Mouse (Mus musculus) adrenal gland, adult 2 months (tissue): ENCODE measurements around the gene Elfn2. TPM values are rescaled to one million over a fixed set of nuclear protein-coding genes. Genes with fewer than 3 reads are reported as not detected.

Source experiments
- DNase-seq: peaks from one replicate; pipeline ENCODE4 v3.0.0; 2021
- polyA plus RNA-seq: library from polyadenylated mRNA; depleted of rRNA; stranded (reverse); fragments of >200 nt; gene quantifications from 2 replicates; pipeline ENCODE4 v1.2.3, GENCODE M21; 2012
- total RNA-seq, 2 experiments: library from RNA; stranded (reverse); gene quantifications; 2 replicates each; pipeline ENCODE4 v1.2.3; 2021

Gene Elfn2
- total and polyA plus RNA-seq, 3 experiments: 2.3 to 3.6 (median 3.2) TPM

DNA sequence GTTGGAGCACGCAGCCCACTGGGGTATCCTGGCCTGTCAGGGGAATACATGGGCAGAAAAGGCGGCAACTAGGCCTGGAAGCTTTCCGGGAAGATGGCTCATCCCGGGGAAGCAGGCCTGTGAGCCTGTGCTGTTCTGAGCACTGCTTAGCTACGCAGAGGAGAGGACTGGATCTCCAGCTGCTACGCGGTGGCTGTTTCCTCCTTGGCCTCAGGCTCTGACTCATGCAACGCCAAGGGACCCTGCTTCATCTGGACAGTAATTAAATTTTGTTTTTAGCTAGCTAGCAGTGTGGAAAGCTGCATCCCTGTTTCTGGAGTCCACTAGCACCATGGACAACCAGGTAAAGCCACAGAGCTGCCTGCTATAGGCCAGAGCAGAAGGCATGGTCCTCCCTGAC is 36.8 kb downstream of the Elfn2 start:
- no peak for DNase-seq

DNA sequence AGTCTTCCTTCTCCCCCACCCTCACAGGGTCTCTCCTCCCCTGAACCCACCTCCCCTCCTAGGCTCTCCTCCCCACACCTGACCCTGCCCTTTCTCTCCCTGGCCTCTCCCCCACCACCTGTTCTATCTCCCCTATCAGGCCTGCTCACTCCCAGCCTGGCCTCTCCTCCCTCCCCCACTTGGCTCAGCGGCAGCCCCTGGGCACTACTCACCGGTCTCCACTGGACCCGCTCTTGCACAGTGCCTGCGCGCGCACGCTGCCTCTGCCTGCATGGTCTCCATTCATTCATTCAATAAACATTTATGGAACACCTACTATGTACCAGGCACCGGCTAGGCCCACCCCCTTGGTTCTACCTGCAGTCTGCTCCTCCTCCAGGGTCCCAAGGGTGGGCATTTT is 37.3 kb downstream of the Elfn2 start:
- no peak for DNase-seq

DNA sequence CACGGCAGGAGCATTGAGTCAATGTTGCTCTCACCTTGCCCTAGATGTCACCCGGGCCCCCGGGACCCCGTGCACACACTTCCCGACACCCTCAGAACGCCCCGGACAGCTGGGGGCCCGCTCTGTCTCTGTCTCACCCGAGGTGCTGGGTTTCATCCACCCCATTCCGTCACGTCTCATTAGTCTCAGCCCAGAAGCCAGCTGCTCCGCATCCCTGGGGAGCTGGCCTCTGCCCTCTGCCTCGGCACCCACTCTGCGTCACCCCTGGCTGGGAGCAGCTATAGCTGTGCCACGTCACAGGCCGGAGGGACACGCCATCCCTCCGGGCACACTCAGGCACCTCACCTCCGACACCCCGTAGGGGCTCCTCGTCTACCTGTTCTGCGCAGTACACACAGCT is 38.3 kb downstream of the Elfn2 start:
- DNase-seq: no peak

DNA sequence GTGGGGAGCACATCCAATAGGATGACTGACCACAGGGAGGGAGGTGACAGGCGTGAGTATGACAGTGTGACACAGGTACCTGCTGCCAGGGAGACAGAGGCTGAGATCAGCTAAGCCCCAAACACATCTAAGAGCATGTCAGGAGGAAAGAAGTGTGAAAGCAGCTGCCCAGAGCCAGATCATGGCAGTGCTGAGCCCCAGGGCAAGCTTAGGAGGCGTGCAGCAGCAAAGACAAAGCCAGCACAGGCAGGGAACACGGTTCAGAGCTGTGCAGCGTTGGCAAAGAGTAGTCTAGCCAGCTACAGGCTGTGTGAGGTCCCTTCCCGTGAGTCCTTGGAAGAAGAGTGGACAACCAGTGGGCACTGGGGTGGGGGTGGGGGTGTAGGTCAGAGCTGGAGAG is 40.9 kb downstream of the Elfn2 start:
- no peak for DNase-seq

DNA sequence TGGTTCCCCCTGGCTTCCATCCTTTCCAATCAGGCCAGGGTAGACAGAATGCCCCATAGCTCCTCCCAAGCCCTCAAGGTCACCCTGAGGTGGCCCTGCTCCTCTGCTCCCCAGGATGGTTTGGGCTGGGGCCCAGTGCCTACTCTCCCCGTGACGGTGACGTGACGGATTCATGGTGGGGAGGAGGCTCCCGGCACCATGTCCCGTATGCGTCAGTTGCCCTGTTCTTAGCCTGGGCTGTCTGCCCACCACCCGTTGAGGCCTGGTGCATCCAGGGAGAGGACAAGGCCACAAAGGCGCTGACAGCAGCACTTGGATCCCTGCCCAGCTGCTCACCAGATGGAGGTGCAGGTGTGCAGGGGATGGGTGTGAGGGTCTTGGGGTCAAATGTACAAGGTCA is 41.6 kb downstream of the Elfn2 start:
- DNase-seq: peak; percentile 90

DNA sequence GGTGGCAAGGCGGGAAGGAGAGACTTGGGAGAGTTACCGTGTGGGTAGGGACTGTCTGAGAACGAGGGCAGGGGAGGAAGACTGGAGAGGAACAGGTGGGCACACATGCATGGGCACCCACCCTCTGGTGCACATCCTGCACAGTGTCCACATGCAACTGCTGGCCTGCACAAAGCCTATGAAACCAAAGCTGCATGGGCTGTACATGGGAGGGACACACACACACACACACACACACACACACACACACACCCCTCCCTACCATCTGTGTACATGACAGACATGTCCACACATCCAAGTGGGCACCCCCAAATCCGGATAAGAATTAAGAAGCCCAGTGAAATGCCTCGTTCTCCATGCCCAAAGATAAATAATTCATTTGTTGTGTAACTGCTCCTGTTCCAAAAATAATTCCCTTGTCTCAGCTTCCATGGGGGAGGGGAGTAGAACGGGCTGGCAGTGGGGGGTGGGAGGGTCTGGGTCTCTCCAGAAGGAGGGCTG is 43.6 kb downstream of the Elfn2 start:
- DNase-seq: no peak

DNA sequence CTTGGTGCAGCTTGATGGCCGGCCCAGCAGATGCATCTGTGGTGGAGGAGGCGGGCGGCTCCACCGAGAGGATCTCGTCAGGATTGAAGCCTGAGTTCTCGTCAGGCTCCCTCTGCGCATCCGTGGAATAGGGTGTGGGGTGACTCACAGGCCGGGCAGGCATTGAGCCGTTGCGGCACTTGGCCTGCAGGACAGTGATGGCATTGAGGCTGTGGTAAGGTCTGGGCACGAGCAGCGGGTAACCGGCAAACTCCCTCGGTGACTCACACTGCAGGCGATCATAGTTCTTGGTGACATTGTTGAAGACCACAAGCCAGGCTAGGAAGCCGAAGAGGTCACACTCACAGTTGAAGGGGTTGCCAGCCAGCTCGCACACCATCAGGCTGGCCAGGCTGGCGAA is 45.1 kb downstream of the Elfn2 start:
- DNase-seq: peak; percentile 91

DNA sequence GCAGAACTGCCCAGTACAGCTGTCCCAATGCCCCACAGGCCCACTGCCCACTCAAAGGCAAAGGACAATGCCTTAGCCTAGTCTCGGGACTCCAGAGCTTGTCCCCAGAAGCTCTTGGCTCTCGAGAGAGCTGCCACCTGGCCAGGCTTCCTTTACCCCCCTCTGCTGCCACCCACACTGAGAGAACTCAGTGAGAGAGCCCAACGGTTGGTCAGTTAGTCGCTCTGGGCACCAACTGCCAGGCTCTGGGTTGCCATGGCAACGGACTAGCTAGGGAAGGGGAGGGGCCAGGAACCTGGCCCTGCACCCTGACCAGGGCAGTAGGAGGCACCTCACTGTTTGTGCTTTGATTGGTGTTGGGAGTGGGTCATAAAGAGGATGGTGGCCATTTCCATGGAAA is 48.2 kb downstream of the Elfn2 start:
- DNase-seq: peak; percentile 54

DNA sequence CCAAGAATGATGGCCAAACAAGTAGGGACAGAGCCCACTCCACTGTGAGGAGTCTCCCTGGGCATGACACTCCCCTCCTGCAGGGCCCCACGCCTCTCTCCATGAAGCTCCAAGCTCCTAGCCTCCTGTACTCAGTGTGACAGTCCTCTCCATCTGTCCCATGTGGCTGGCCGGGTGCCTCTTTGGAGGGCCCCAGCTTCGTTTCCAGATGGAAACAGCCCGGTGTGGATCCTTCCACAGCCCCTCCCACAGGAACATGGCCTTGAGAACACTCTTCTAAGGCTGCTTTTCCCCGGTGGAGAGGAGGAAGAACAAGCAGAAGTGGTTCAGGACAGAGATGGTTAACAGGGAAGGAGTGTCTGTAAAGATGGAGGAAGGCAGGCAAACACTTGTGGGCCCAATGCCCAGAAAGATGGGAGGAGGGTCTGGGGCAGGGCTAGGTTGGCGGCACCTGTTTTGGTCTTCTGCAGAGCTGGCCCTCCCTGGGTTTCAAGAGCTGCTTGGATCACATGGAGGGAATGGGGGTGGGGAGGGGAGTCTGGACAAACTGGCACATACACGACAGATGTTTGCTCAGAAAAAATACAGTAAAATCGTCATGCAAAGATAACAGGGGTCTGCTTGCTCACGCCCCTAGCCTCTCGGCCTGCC is 49.2 kb downstream of the Elfn2 start:
- no peak for DNase-seq

DNA sequence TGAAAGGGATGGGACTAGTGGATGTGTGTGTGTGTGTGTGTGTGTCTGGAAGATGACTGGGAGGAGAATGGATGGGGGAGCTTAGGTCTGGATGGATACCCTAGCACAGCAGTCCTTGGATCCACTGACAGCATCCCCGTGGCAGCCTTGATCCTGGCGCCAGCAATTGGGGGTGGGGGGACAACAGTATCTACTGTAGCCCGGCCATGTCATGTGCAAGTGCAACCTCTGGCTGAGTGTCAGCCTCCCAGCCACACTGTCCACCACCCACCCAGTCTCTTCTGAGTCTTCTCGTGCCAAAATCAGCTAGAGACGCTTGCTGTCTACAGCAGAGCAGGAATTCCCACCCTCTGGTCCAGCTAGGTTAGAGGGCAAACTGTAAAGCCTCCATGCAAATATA is 54.3 kb downstream of the Elfn2 start:
- DNase-seq: no peak

DNA sequence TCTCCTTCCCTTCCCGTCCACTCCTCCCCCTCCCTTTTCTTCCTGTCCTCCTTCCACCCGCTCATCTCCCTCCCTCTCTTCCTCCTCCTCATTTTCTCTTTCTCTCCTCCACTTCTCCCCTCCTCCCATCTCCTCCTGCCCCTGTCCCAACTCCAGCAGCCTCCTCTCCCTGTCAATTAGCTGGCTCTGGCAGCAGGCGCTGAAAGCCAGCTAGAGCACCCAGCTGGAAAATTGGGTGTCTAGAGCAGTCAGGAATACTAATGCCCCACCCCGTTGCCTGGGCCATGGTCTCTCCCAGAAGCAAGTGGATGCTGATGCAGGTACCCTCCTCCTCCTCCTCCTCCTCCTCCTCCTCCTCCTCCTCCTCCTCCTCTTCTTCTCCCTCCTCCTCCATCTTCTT is 67.4 kb downstream of the Elfn2 start:
- no peak for DNase-seq

DNA sequence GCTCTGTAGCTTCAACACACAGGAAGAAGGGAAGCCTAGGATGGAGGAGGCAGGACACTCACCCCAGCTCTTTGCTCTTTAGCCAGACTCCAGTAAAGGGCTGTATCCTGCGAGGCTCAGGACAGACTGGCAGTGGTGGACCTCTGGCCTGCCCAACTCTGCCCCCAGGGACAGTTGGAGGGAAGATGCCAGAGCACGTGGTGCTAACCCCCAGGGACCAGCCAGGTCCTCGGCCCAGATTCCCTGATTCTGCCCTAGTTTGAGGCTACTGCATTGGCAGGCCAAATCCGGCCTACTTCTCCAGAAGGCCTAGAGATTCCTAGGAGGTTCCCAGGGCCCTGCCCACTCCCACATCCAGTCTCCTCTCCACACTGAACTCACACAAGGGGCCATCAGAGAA is 70.8 kb downstream of the Elfn2 start:
- peak; percentile 43 for DNase-seq

DNA sequence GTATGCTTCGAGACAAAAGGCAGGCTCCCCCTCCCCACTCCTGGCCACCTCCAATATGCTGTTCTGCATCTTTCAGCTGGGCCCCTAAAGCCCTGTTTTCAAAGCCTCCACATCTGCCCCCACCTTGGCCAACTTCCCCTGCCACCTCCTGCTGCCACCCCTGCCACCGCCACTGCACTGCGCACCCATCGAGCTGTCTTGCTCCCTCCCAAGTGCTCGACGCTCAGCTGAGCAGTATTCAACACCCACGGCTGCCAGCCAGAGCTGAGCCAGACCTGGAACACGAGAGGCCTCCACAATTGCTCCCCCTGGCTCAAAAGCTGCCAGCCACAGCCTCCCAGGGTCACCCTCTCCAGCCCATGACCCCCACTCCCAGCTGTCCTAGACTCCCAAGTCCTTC is 74.0 kb downstream of the Elfn2 start:
- DNase-seq: no peak

DNA sequence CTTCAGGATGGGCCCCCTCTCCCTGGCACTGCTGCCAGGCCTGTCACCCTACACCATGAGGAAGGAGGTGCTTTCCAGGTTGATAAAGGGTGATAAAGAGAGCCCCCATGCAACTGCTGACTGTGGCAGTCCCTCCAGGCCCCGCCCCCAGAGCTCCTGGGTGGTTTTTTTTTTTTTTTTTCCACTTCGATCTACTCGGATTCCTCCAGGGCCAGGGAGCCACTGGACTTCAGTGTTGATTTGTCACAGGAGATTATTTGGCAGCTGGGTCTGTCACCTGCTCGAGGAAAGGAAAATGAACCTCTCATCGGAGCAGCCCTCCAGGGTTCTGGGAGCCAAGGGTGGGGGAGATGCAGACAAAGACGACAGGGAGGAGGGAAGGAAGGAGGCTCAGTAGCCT is 74.9 kb downstream of the Elfn2 start:
- DNase-seq: no peak

DNA sequence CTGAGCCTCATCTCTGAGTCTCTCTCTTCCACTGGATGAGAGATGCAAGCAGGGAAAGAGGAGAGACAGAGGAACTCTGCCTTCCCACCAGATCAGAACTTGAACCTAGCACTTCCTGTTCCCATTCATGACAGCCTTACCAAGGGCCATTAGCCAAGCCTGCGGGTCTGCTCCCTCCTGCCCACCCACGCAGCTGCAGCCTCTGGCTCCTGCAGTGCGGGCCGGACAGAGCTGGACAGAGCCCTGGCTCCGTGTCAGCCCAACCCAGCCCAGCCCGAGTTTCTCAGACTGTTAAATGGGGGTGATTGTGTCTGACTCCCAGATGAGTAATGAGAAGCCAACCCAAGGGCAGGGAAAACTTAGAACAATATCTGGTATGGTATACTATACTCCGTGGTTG is 83.3 kb downstream of the Elfn2 start:
- DNase-seq: peak; percentile 23

DNA sequence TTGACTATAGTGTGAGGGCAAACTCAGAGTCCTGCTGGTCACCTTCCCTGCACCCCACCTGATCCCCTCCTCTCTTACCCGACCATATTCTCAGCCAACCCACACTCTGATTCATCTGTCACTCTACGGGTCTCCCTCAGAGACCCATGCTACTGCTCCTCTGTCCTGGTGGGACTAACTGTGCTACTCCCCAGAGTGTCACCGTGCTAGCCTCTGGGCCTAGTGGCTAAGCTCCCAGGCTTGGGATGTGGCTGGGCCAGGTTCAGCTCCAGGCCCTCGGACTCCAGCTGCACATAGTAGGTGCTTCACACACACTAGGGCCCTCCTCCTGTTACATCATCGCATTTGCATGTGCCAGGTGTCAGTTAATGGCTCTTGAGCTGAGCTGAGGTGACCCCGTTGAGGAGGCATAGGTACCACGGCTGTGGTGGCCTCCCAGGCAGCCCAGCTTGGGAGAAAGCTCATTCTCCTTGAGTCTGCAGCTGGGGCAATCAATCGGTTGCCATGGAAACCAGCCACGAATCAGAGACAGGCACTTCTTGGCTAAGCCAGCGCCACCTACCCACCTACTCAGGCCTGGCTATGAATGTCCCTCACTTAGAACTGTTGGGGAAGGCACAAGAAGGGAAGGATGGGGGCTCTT is 84.4 kb downstream of the Elfn2 start:
- no peak for DNase-seq

DNA sequence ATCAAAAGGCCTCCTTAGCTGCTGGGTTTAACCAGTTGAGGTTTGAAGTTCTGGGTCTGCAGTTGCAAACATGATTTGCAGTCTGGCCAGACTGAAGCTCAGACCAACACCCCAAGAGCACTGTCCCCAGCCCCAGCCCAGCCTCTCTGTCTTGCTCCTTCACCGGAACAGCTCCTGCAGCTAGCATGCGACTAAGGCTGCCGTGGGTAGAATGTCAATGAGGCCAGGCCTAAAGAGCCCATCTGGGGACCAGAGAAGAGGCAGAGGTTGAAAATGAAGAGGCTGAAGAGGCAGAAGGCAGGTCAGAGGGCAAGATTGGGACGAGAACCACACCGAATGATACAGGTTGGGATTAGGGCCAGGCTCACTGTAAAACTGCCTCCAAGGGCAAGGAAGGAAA is 85.2 kb downstream of the Elfn2 start:
- no peak for DNase-seq

DNA sequence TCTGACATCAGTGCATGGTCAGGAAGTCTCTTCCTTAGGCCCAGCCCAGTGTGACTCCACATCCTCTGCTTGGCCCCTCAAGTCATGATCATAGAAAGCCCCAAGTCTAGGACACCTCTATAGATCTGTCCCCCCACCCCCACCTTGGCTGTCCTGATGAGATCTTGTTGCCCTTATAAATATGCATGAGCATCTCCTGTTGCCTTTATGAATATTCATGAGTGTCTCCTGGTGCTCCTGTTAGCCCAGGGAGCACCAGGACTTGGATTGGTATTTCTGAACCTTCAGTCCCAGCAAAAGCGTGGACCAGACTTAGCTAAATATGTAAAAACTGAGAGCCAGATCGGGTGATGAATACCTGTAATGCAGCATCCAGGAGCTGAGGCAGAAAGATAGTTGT is 86.2 kb downstream of the Elfn2 start:
- DNase-seq: no peak

DNA sequence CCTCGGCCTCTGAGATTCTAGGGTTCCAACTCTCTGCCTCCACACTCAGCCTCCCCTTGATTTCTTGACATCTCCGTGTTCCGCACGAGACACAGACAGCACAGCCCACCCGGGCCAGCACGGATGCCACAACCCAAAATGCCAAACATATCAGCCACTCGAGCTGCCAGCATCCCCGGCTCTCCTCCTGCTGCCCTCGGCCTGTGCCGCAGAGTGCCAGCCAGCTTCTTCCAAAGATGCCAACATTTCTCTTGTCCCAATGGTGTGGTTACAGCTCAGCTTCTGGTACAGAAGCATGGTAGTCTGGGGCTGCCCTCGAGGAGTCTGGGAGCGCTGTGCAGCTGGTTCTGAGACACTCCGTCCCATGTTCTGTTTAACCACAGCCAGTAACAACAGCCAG is 92.3 kb downstream of the Elfn2 start:
- DNase-seq: no peak

DNA sequence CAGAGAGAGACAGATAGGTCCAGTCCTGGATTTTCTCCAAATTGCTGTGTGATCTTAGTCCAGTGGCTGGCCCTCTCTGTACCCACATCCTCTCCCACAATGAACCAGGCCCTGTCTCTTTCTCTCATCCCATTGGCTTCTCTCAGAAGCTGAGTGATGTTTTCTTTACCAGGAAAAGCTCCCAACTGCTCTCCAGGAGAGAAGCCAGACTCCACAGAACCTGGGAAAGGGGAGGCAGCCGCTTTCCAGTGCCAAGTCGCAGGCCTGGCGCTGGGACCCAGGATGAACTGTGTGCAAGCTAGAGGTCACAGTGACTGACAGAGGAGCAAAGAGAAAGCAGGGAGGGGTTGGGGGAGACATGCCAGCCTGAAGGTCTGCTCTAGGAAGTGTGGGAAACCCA is 93.6 kb downstream of the Elfn2 start:
- no peak for DNase-seq

DNA sequence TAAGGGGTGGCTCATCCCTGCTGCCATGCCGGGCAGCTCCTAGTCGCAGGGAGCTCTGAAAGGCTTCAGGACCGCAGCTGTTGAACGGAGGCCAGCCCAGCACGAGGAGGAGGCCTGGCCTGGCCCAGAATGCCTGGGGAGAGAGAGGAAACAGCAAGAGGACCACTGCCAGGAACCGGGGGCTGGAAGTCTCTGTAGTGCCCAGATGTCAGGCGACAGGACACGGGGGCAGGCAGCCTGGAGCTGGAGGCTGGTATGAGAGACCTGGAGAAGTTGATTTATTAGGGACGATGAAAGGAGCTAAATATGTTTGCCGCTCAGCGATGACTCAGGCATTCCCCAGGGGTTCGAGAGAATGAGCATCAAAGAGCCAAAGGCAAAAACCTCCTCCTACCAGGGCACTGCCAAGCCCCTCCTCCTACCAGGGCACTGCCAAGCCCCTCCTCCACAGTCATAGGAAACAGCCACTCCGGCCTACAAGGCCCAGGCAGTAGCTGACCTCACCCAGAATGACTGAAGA is 94.1 kb downstream of the Elfn2 start:
- peak; percentile 97 for DNase-seq

DNA sequence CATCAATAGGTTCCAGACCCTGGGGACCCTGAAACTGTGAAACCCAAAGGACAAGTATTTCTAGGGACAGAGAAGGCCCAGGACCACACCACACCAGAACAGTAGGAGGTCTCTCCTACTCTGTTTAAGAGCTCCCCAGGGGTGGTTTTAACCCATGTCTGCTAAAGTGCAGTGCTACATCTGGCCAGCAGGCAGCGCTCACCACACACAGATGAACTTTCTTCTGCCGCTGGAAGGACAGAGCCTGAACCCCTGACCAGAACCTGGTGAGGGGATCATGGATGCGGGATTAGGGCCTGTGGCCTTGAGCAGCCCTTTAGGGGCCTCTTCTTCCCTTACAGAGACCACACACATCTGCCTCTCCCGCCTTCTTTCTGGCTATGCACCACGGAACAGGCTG is 95.1 kb downstream of the Elfn2 start:
- DNase-seq: peak; percentile 76
